Mouse (Mus musculus) 416B (cell line): ENCODE results near the gene Ghitm.
"Not testable (repeated sequence)": the region's sequence is repeated elsewhere in the genome, so short reads cannot be mapped to it uniquely, and the experiment has no call there.

Source experiments
- DNase-seq: peaks from one replicate; pipeline ENCODE4 v3.0.0; 2011; ENCODE audit warnings: low read depth

The Ghitm gene

DNA sequence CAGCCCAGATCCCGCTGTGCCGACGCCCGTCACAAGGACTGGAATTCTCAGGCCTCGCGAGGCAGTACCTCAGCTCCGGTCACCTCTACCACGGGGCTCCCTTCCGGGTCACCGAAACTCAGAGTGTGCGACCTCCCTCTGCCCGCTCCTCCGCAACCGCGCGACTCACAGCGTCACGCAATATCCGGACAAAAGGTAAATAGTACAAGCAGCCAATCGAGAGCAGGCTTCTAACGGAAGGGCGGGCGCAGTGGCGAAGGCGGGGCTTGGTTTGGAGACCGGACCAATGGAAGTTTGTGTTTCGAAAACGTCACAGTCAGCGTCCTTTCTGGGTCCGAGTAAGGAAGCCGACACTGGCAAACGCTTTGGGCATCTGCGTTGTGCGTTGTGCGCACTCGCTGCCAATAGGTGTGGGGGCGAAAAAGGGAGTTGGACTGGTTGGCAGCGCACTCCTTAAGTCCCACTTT is at the start of gene Ghitm:
TSS of gene Ghitm (minus strand) at position 146 of the 467 bp plus-strand sequence.
- peak; percentile 98 for DNase-seq

DNA sequence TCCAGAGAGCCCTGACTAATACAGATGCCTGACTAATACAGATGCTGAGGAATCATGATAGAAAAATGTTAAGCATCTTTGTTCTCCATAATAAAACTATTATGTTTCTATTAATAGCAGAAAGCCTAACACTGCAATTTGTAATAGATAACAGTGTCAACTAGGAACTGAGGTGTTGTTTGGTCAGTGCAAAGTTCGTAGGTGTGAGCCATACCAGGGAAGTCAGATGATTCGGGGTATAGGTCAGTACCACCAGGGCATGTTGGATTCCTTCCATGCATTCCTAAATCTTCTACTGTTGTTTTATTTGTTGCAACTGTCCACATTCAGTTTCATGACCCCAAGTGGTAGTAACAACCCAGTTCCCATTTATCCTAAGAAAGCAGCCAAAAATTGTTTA is 49.8 kb upstream of the Ghitm start:
- DNase-seq = no peak

DNA sequence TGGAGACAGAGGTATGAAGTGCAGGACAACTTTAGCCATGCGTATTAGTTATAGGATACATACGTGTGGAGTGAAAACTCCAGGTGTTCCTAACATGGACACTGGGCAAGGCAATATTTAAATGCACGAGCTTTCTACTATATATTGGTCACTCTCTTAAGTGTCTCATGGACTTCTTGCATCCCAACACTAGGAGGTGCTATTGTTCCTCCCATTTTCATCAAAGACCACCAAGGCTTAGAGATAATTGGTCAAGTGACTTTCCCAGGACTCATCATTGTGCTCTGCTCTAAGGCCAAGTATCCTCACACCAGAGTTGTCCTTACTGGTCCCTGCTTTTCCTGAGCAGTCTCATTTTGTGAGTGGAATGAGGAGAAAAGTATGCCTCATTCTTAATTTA is 39.4 kb upstream of the Ghitm start:
- peak; percentile 60 for DNase-seq

DNA sequence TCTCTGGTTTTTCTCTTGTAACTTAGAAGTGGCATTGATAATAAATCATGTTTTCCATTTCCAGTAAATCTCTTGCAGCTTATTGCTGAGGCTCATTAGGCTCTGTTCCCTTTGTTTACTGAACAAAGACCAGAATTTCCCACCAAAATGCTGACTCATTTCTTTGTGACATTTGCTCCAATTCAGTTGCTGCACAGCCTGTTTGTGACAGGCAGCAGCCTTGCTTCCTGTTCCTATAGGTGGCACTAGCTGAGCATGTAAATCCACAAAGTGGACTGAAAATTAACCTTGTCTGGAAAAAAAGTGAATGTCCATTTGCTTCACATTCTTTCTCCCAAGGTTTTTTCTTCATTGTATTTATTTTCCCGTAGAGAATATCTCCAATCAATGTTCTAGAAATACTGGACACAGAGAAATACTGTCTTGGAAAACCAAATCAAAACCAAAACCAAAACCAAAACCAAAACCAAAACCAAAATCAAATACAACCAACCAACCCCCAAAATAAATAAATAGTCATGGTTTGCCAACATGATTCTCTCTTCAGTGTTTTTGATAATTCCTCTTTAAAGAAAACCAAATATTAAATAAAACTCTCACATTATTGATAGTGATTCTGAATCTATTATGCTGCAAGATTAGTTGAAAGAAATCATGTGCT is 30.3 kb upstream of the Ghitm start:
- peak; percentile 70 for DNase-seq

DNA sequence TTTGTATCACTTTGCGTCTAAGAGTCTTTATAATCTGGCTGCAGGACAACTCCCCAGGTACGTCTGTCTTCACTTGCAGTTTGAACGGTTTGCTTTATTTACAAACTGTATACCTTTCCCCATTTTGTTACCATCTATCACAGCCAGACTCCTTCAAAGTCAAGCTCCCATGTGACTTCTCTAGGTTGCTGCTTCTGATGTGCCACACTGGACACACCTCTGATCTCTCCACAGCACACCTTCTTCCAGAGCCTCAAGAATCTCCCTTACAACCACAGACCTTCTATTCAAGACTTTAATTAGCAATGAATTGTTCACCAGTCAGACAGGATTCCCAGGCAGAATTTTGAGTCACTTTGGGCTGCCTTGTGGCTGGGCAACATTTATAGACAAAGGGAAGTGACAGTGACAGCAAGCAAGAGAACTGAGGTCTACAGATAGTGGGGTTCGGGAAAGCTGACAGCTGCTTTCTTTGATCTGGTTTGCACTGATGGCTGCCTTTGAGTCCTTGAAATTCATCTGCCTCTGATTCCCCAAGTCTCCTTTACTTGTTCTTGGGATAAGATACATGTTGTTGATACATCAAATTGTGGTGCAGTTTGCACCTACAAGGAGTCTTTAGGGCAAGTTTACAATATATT is 29.4 kb upstream of the Ghitm start:
- DNase-seq = no peak

DNA sequence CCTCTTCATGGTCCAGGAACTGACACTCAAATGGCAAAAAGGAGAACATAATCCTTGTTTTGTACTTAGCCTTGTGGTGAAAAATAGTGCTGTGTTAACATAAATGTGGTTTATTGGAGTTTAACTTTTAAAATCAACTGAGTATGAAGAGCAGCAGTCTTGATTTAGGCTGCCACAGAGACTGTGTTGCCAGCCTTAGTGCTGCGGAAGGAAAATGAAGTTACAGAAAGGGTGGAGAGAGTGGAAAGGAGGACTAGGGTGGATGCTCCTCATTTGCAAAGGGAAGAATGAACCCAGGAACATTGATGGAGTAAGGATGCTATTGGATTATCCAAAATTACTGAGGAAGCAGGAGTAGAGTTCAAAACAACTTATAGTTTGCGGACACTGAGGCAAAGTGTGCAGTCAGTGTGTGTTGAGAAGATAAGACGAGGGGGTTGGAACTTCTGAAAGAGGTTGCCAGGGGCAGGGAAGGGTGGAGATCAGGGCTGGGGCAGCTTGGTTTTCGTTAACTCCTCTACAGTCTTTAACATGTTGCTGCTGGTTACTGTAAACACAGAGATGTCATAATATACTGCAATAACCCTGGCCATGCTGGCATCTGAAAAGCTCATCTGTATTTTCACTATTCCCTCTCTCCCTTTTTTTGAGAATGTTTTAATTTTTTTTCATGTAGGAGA is 28.3 kb upstream of the Ghitm start:
- no peak for DNase-seq

DNA sequence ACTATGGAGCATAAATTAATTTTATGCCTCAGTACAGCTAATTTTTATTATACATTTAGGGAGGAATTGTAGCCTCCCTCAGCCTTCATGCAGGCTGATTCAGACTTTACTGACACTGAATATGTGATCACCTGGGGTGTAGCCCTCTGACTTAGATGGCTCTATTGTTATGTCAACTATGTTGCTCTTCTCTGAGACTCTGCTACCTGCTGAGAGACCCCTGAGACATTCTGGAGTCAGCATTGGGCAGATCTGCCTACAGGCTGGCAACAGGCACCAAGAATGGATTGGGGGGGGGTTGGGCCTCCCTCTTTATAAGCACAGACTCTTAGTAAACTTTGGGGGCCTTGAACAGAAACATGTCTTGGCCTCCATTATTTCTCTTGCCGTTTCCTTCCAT is 19.3 kb upstream of the Ghitm start:
- no peak for DNase-seq

DNA sequence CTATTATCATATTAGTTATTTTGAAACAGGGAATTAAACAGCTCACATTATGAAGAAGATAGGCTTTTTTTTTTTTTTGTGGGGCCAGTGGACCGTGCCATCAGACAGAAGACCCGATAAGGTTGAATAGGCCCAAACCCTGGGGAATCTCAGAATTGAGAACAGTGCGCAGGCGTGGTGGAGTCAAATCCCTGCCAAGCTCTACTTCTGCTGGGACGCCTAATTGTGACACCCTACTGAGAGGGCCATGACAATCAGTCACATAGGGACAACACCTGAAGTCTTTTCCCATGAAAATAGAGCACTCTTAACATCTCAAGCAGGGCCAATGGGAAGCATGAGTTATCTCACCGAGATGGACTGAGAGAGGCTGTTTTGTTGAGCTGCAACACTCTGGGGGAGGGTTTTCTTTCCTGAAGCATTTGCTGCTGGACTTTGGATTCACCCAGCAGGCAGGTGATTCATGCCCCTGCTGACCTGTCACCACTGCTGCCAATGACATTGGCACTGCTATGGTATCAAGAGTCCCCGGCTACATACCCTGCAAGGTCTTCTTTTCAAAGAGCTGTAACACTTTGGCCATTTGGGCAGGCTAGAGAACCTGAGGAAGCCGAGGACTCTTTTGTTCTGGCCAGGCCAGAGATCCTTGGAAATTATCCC is 4.1 kb upstream of the Ghitm start:
- DNase-seq = no peak

DNA sequence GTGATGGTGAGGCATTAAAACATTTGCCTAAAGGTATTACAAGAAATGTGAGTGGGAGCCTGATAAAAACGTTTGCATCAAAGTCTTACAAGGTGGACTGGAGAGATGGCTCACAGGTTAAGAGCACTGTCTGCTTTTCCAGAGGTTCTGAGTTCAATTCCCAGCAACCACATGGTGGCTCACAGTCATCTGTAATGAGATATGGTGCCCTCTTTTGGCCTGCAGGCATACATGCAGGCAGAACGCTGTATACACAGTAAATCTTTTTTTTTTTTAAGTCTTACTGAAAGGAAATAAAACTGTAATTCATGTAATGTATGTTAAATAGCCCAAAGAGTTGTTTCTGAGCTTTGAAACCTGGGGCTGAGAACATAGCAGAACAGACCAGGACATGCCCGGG is 2.5 kb upstream of the Ghitm start:
- DNase-seq = not testable (repeated sequence)

DNA sequence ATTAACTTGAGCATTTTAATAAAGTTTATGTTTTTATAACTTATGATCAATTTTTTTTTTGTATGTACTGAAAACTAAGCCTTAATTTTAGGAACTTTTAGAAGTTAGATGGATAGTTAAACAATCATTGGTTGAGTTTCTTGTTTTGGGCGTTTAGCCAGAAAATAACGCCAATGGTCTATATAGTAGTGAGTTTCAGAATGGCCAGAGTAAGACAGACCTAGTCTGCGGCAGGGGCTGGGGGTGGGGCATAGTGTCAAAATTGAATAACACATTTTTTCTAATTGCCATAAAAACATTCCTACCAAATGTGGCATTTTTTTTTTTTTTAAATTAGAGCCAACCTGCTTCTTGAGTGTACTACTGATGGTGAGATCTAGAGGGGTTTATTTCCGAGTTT is 1.0 kb upstream of the Ghitm start:
- DNase-seq = peak; percentile 46

DNA sequence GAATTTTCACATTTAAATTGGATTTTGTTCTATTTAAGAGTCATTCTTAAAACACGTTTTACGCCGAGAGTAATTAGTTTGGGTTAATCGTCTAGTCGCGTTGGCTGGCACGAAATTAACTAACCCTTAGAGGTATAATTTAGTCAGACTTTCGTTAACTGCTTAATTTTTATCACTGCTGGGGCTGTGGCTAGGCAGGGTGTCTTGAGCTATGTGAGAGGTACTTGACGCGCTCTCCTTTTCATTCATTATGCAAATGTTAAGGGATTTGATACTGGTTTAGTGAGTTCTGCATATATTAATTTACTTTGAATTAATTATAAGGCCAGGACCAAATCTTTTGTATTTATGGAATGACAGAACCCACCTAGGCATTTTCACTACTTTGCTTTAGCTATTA is 599 bp upstream of the Ghitm start:
- peak; percentile 48 for DNase-seq

DNA sequence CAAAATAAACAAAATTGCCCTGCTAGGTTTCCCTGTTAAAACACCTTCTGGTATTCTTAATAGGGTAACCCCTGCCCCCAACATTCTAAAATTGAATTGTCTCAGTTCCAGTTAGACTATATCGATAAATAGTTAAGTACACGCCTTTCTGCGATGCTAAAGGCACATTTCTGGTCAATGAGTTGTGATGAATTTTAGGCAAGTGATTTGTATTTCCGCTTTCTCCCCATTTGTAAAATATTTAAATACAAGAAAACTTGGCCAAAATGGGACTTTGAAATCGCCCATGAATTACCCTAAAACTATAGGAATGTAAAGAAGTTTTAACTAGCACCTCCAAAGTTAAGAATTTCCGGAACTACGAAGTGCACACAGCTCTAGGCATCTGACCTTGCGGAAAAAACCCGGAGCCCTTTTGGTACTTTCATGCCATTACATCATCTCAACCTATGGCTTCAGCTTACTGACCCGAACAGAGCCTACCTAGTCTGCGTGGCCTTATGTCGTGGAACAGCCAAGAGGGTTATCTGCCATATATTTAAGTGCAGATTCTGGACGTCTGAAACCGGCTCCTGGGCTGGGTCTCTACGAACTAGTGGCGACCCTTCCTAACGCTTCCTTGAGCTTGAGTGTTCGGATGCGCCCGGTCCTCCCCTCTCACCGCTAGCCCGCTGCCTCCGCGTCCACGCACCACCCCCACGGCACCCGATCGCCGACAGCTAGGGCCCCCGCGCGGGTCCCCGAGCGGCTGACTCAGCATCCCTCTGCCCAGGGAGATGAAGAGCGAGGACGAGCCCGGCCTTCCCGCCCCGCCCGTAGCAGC is 557 bp downstream of the Ghitm start:
- DNase-seq = peak; percentile 73

DNA sequence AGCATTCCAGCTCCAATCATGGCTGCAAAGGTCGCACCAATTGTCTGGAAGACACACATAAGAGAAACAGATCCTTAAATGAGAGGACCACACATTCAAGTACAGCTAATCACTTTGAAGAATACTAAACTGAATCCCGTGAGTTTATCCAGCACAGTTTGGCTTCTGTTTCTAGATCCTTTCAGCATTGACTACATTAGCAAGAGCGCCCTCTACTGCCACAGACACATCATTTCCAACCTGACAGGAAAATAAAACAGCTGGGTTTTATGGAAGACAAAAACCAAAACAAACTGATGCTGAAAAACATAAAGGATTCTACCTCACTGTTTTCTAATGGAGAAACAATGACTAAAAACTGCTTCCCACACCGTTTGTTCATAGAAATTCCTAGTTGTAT is 7.4 kb downstream of the Ghitm start:
- peak; percentile 71 for DNase-seq

DNA sequence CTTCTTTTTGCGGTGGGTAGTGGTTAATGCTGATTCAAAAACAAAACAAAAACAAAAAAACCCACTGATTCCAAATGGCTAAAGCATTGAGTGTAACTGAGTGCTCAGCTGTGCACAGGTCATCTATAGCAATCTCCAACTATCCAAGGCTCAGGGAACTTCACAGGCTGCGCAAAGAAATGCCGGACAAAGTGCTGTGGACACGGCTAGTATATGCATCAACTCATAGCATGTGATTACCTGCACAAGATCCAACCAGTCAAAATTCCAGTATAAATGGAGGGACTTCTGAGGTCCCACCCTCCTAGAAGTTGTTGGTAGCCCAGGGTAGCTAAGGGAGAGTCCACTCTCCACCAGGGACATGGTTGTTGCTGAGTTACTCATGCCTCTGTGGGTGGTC is 15.8 kb downstream of the Ghitm start:
- no peak for DNase-seq

DNA sequence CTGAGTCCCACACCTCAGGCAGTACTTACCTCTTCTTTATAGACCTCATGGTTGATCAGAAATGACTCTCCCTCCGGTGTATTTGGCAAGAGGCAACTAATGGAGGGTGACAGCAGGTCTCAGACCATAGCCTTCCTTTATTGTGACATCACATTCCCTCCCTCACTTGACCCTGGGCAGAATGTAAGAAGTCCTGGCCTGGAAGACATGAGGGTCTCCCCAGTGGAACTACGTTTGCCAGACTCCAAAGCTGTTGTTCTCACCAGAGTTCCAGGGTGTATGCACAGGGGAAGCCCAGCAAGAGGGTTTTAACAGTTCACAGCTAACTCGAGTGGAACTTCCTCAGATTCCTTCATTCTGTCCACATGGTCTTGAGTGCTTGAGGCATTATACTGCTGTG is 21.1 kb downstream of the Ghitm start, which contains the start of gene 2610528A11Rik:
TSS of gene 2610528A11Rik (minus strand) at position 101 of the 400 bp plus-strand sequence.
- no peak for DNase-seq

DNA sequence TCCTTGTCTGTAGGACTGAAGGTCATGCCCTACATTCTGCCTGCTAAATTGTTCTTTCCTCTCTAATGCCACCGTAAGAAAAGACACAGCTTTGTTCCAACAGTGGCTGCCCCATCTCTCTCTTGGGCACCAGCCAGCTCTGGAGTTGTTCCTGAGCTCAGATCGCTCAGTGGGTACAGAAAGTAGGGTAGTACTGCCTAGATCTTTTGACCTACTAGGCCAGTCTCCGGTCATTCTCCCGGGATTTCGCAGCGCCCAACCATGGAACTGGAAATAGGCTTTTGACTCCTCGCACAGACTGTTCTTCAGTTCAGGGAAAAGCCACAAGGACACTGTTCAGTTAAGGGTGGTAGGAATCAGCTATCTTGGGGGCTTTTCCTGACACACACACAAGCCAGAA is 22.1 kb downstream of the Ghitm start:
- DNase-seq = no peak

DNA sequence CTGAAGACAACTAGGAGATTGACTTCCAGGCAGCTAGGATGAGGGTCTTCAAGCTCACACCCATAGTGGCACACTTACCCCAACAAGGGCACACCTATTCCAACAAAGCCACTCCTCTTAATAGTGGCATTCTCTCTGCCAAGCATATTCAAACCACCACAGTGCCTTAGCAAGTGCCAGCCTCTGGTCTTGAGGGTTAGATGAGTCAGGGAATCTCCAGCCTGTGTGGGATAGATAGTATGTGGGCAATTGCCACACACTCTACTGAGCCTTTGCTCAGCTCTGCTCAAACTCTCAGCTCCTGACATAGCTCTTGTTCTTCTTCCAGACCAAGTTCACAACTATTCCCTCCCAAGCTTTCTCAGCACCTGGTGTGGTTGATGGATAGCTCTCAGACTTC is 23.7 kb downstream of the Ghitm start:
- DNase-seq = peak; percentile 31

DNA sequence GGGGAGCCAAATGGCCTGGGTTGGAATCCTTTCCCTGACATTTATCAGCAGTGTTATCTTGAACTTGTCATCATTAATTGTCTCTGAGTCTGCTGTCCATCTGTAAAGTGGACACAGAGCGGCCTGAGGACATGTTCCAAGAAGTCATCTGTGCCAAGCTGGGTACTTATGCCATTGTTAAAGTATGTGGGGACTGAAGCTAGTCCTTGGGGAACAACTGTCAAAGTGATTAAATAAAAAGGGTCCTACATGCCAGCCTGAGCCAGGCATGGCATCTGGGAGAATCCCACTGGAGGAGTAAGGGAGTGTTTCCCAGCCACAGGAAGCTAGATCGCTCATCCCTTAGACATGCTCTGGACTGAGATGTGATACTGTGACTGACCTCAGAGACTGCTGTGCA is 24.6 kb downstream of the Ghitm start:
- no peak for DNase-seq

DNA sequence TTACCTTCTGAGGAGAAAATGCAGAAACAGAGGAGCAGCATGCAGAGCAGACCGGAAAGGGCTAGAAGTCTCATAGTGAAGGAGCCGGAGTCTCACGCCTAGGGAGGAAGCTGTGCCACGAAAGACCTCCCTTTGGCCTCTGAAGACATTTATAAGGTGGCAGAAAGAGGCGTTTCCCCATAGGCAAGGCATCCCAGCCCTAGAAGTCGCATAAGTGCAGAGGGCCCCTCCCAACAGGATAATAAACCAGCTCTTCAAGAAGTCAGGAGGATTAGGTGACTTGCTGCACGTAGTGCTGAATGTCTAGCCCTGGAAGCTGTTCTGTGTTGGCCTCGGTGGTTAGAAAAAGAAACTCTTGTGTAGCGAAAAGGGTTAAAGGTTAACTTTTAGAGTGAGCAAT is 25.1 kb downstream of the Ghitm start:
- DNase-seq = no peak

DNA sequence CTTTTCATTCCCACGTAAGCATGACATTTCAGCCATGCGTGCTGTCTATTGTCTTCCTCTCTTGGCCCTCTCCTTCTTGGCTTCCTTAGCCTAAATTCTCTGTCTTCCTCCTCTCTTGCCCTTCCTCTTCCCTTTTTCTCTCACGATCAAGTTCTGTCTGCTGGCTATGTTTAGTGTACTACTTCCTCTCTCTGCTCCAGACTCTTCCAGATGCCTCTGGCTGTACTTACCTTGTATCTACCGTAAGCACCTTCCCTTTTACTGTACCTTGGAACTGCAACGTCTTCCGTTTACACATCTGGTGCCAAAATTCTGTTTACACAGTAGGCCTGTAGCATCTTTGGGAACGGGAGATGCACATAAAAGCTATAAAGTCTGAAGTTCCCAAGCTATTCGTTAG is 25.6 kb downstream of the Ghitm start:
- DNase-seq = no peak

DNA sequence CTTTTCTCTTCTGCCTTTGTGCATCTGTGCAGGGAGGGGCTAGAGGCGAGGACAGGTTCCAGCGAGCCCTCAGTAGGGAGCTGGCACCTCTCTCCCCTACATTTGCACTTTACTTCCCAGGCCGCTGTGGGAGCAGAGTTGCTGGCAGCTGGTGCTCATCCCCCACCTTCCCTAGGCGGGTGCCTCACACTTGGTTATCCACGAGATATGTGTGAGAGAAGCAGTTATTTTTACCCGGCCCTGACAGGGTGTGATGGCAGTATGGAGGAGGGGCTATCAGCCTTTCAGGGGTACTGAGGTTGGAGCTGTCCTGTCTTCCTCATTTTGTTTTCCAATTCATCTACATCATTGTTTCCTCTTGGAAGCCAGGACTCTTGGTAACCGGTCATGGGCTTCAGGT is 29.2 kb downstream of the Ghitm start:
- DNase-seq = no peak

DNA sequence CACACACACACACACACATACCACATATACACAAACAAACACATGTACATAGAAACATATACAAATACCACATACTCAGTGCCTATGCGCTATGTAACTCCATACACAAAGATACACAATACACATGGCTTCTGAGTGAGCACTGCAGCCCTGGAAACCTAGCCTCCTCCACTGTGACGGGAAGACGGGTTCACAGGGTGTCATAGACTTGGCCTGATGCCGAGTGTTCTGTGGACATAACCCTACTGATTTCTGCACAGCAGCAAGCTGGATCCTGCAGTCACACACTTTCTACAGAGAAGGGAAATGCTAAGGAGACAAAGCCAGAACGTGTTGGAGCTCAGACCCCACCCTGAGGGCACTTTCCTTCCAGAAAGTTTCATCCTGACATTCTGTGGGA is 30.3 kb downstream of the Ghitm start:
- no peak for DNase-seq
